Mouse (Mus musculus): ENCODE results near the gene Rabl3.

Rabl3 gene

DNA sequence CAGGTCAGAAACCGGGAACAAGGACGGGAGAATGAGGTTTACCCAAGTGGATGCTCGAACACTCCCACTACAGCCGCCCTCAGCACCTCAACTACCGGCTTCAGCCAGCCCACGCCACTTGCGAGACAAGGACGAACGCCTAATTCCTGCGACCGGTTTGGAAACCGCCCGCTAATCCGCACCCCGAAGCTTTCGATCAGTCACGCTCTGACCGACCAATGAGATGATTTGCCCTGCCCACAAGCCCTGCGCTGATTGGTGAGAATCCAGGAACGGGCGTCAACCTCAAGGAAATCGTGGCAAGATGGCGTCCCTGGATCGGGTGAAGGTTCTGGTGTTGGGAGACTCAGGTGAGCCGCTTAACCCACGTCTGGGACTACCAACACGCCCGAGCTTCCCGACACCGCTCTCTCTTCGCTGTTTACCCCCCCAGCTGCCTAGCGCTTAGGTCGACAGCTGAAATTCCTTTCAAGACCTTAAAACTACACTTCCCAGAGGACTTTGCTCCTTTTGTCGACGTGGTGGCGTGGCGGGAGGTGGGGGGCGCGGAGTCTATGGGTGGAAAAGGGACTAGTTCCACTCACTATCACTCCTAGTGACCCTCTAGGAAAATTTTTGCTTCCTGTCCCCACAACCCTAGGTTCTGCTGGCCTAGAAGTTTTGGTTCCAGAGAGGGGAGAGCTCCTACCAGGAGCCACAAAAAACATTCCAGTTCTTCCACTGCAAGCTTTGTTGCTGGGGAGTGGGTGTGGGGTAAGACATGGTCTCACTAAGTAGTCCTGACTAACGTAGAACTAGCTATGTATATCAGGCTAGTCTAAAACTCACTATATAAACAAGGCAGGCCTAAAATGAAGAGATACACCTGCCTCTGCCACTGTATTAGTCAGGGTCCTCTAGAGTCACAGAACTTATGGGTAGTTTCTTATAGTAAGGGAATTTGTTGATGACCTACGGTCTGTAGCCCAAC, at the start of gene Rabl3, which contains the start of gene Gtf2e1:
Rabl3 (plus strand) TSS at position 275 of the 970 bp plus-strand sequence.
Gtf2e1 (minus strand) TSS at position 179 of the 970 bp plus-strand sequence.
- DNase-seq: peak; percentile 98

DNA sequence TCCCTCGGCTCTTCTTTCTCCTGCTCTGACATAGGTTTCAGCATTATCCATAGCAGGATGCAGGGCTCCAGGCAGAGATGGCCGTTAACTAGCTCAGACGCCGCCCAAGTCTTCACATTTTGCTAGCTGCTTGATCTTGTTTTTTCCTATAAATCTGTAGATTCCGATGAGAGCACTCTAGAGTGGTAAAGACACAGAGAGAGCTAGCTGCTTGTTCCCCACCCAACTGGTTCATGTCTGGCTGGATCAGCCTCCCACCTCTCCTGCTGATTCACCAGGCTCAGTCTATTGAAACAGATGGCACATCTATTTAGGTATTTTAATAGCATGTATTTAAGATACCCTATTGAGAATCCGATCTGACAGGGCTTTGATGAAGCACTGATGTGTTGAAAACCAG, 44.7 kb upstream of the Rabl3 start:
- DNase-seq: peak; percentile 33

DNA sequence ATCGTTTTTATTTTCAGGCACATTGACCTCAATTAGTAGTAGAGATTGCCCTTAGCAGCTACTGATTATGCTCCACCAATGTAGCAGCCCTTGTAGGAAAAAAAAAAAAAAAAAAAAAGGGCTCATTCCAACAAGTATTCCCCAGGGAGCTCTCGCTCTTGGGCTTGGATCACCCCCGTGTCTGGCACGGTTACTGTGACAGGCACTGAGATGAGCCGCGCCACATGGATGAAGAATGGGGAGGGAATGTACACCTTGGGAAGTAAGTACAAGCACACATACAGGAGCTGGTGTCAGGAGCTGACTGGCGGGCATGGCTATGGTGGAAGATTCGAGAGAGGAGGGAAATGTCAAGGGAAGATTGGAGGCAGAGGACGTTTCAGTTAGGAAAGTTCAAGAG, 41.1 kb upstream of the Rabl3 start:
- no peak for DNase-seq

DNA sequence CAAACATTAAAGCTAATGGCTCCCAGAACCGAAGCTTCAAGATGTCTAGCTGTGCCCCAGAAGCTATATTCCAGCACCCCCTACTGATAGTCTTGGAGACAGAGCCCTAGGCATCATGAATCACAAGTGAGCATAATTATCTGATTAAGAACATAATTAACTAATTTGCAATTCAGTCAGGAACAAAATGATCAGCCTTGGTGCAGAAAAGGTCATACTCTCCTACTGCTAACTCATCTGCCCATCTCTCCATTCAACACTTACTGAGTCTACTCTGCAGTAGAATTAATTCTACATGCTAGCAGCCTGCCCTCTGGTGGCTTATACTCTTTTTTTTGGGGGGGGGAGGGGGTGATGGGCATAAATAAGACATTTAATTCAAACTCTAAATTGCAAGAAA, 35.2 kb upstream of the Rabl3 start:
- no peak for DNase-seq

GRCm38 (mm10) chr16:37506751-37507150, 32.9 kb upstream of the Rabl3 start:
- no peak for DNase-seq

DNA sequence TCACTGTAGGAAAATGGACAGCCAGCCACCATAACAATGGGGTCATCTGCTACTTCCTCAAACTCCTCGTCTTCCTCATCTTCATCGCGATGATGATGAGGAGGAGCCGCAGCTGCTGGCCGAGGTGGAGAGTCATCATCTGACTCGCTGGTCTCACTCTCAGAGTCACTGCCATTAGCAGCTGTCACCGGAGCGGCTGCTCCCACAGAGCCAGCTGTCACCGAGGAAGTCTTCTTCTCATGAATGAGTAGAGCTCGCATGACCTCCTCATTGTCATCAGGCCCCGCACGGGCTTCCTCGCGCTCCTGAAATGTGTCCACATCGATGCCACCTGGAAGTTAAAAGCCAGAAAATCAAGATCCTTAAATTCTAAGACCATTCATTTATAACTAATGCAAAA, 28.2 kb upstream of the Rabl3 start:
- no peak for DNase-seq

- no peak for DNase-seq
Observed at GRCm38 (mm10) chr16:37514644-37515043, 25.0 kb upstream of the Rabl3 start.

- no peak for DNase-seq
Observed at GRCm38 (mm10) chr16:37516376-37516993, 23.2 kb upstream of the Rabl3 start.

- no peak for DNase-seq
Observed at GRCm38 (mm10) chr16:37517596-37518211, 22.0 kb upstream of the Rabl3 start.

- DNase-seq: no peak
Observed at GRCm38 (mm10) chr16:37518662-37519061, 21.0 kb upstream of the Rabl3 start.

GRCm38 (mm10) chr16:37519721-37520120, 20.0 kb upstream of the Rabl3 start:
- no peak for DNase-seq

GRCm38 (mm10) chr16:37520190-37521040, 19.3 kb upstream of the Rabl3 start:
- no peak for DNase-seq

DNA sequence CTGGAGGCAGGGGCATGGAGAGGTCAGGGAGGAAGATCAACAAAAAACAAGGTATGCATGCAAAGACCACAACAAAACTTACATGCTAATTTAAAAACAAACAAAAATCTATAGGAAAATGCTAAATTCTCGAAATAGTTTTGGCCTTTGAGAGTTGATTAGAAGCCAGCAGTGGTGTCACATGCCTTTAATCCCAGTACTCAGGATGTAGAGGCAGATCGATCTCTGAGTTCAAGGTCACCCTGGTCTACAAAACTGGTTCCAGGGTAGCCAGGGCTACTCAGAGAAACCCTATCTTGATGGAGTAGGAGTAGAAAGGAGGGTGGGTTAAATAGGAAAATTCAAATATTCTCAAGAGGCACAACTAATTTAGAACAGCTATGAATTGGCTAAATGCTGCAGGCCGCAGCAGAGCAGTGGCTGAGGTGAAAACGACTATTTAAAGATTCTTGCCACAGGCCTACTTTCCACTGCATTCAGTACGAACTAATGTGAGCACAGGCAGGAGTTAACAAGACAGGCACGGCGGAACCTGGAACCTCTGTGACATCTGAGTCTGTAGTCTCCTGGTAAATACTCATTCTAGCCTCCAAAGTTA, 17.5 kb upstream of the Rabl3 start:
- no peak for DNase-seq

GRCm38 (mm10) chr16:37525121-37525520, 14.6 kb upstream of the Rabl3 start:
- no peak for DNase-seq

DNA sequence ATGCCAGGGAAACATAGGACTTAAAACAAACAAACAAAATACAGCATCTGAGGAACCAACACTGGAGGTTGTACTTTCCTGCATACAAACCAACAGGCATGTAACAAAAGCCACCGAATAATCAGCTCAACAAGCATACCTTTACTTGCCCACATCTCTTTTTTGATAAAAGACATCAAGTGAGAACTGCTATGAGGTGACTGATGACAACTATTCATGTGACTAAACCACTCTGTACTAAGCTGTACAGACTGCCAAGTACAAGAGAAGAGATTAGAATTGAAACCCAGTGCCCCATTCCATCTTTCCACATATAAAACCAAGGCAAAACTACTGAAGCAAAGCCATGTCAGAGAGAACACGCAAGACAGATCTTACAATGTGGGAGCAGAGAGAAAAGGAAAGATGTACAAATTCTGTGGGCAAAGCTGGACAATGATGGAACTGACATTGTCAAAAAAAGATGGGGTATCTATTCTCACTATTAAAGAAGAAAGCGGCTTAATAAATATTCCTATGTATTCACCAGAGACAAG, 12.9 kb upstream of the Rabl3 start:
- no peak for DNase-seq

DNA sequence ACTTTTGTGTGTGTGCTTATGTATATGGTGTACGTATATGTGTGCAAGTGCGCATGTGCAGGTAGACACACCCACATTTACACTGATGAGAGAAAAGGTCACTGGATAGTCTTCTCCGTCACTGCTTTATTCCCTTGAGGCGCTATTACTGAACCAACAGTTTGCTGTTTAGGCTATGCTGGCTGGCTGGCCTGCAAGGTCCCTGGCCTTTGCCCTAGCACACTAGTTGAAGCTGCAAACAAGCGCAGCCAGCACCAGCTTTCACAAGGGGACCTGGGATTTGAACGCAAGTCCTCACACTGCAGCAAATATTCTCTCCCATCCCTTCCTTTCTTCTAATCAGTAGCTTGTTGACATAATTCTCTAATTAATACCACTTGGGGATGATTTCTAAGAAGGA, 9.5 kb upstream of the Rabl3 start:
- DNase-seq: no peak

DNA sequence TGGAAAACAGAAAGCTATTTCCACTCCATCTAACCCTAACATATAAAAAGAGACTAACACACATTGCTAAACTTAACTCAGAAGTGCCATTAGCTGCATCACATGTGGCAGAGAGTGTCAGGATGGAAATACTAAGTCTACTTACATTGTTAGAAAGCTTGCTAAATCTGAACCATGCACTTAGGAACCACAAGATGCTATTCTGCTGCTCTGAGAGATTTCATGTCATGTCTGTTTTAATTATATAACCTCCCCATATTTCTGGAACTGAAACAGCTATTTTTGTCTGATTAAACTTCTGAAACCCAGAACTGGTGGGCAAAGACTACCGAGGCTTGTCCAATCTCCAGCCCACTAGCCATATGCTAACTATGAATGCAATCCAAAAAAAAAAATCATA, 7.6 kb upstream of the Rabl3 start:
- DNase-seq: no peak

- DNase-seq: no peak
Observed at GRCm38 (mm10) chr16:37533369-37534068, 6.2 kb upstream of the Rabl3 start.

GRCm38 (mm10) chr16:37539240-37539610, 460 bp upstream of the Rabl3 start:
- no peak for DNase-seq

DNA sequence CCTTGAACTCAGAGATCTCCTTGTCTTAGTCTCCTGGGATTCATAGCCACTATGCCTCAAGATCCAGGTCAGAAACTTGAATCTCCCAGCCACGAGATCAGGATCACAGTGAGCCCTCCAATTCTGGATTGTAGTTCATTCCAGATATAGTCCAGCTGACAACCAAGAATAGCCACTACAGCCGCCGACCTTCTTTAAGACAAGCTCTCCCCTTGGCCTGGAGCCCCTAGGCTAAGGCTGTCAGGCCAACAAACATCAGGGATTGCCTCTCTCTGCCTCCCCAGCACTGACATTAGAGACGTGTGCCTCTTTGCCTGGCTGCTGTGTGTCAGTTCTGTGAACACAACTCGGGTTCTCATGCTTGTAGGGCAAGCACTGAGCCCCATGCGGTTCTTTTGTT, 1.1 kb downstream of the Rabl3 start:
- no peak for DNase-seq

- DNase-seq: no peak
Observed at GRCm38 (mm10) chr16:37546312-37546711, 6.6 kb downstream of the Rabl3 start.

Data from right cerebral cortex, postnatal 25 days (tissue).